Mouse (Mus musculus): ENCODE measurements around the gene Olfr937. TPM values are rescaled to one million over a fixed set of nuclear protein-coding genes. Genes with fewer than 3 reads are reported as not detected.

Gene Olfr937
- not detected in 2 replicates for polyA plus RNA-seq (2021; fragmentation: Nextera tagmentation)
- long read RNA-seq, experiment 1, result 0 reads
- long read RNA-seq, experiment 2, result 0 reads

DNA sequence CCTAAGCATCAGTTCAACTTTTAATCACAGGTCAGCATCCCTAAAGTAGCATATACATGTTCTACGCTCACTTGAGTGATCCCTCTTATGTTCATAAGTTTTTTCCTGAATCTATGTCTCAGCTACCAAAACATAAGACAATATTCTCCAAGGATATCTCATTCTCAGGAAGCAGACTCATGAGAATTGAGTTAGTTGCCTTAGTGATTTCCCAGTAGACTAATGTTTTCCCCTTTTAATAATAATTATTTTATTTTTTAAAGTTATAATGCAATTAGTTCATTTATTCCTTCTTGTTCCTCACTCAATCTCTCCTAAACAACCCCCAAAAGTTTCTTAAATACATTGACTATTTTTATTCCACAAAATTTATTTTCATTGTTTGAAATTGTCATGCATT, at the start of gene Olfr937:
Olfr937 (minus strand) TSS at position 101 of the 400 bp plus-strand sequence.

DNA sequence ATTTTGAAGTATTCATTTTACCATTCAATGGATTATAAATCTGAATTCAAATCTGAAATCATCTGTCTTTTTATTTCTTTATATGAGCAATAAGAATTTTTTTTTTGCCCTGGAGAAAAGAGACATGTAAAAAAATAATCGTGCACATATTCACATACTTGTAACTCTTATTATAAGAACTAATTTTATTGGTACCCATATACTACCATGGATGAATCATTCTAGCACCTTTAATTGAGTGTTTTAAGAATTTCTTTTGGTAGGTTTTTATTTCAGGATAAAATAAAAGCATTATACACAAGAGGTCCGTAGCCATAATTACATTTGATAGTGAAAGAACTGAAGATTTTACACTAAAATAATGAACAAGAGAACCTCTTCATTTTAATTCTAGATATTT, 14.0 kb upstream of the Olfr937 start, which contains the start of gene Olfr938:
Olfr938 (minus strand) TSS at position 101 of the 400 bp plus-strand sequence.

GRCm38 (mm10) chr9:39023277-39023676, 41.5 kb downstream of the Olfr937 start, which contains the start of gene Olfr146:
Gene Olfr146, minus strand, starts transcription at chr9:39023377.

Small RNA genes lying within 50 kb of the gene (microRNA-seq; reads per million reads assigned to microRNA genes)
- gene Gm25032 (not detected), gene Gm25529 (not detected)

Other genes with a start within 250 kb of the Olfr937 start
- gene Olfr923, start 238.4 kb downstream of the Olfr937 start, polyA plus RNA-seq (2021; fragmentation: Nextera tagmentation), result not detected in 2 replicates
- gene Olfr924, start 220.5 kb downstream of the Olfr937 start, polyA plus RNA-seq (2021; fragmentation: Nextera tagmentation), result not detected in 2 replicates
- gene Olfr26, start 209.9 kb downstream of the Olfr937 start, polyA plus RNA-seq (2021; fragmentation: Nextera tagmentation), result not detected in 2 replicates
- not detected in 2 replicates for gene Olfr926, start 187.8 kb downstream of the Olfr937 start, polyA plus RNA-seq (2021; fragmentation: Nextera tagmentation)
- not detected in 2 replicates for gene Olfr930, start 135.1 kb downstream of the Olfr937 start, polyA plus RNA-seq (2021; fragmentation: Nextera tagmentation)
- gene Olfr933, start 92.6 kb downstream of the Olfr937 start, polyA plus RNA-seq (2021; fragmentation: Nextera tagmentation), result not detected in 2 replicates
- not detected in 2 replicates for gene Olfr934, start 76.6 kb downstream of the Olfr937 start, polyA plus RNA-seq (2021; fragmentation: Nextera tagmentation)
- not detected in 2 replicates for gene Olfr935, start 65.3 kb downstream of the Olfr937 start, polyA plus RNA-seq (2021; fragmentation: Nextera tagmentation)
- not detected in 2 replicates for gene Olfr146, start 41.6 kb downstream of the Olfr937 start, polyA plus RNA-seq (2021; fragmentation: Nextera tagmentation)
- gene Olfr938, start 13.9 kb upstream of the Olfr937 start, polyA plus RNA-seq (2021; fragmentation: Nextera tagmentation), result not detected in 2 replicates
- not detected in 2 replicates for gene Olfr27, start 63.2 kb upstream of the Olfr937 start, polyA plus RNA-seq (2021; fragmentation: Nextera tagmentation)
- not detected in 2 replicates for gene Olfr943, start 101.4 kb upstream of the Olfr937 start, polyA plus RNA-seq (2021; fragmentation: Nextera tagmentation)
- not detected in 2 replicates for gene Olfr944, start 137.0 kb upstream of the Olfr937 start, polyA plus RNA-seq (2021; fragmentation: Nextera tagmentation)
- gene Olfr1537, start 185.0 kb upstream of the Olfr937 start, polyA plus RNA-seq (2021; fragmentation: Nextera tagmentation), result not detected in 2 replicates
- not detected in 2 replicates for gene Olfr945, start 211.9 kb upstream of the Olfr937 start, polyA plus RNA-seq (2021; fragmentation: Nextera tagmentation)